Mouse (Mus musculus): ENCODE results near the gene Trim68.
"Not testable (repeated sequence)": the region's sequence is repeated elsewhere in the genome, so short reads cannot be mapped to it uniquely, and the experiment has no call there.

Trim68 gene

DNA sequence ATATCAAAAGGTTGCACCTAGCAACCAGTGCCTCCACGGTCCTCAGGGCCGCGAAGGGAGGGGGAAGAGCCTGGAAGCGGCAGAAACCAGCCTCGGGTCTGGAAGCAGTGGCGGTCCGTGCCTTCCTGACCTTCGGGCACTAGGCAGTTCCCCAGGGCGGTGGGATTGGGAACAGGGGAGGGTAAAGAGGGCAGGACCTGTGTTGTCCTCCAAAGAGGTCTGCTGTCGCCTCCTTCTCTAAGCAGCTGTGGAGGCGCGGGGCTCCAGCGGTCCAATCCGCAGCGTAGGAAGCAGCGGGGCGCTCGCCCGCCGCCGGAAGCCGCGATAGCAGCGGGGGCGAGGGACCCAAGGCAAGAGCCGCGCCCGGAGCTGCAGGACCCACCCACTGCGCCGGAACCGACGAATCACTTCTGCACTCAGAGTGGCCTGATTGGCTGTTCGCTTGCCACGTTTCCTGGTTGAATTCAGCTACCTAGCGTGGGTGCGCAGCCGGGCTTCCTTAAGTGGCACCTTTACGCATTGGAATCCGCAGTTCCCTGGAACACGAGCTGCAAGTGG is at the start of gene Trim68:
TSS of gene Trim68 (minus strand) at position 384 of the 558 bp plus-strand sequence.
- in situ Hi-C loops (cut with MboI, MseI), result no loop called here

DNA sequence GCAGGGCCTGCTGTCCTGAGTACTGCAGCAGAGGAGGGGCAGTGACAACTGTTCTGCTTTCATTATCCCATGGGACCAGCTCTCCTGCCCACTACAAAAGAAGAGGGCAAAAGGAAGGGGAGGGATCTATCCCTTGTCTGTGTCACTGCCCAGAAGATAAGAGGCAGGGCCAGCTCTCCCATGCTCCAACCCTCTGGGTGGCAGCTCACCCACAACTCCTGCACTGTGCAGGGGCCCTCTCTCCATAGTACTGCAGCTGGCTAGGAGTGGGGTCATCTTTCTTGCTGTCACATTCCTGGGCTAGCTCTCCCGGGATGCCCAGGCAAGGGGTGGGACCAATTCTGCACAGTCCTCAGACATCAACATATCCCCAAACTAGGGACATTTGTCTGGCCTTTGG is 46.7 kb upstream of the Trim68 start:
- in situ Hi-C loops (cut with MboI, MseI), result no loop called here

DNA sequence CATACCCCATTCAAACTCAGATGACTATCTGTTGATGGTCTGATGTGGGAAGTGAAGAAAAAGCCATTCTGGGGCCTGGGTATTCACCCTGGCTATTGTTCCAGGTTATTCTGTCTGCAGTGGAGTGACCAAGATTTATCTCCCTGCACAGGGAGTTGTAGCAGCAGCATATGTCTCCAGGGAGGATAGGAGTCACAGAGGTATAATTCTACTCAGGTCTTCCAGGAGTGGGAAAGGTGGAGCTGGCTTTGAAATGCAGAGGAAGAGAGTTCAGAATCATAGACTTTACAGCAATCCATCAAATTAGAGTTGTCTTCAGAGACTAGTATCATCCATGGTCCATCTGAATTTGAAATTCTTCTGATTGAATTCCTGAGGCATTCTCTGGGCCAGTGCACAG is 40.3 kb upstream of the Trim68 start, which contains the start of gene Olfr559:
TSS of gene Olfr559 (minus strand) at position 101 of the 400 bp plus-strand sequence.
- in situ Hi-C loops (cut with MboI, MseI), result no loop called here

DNA sequence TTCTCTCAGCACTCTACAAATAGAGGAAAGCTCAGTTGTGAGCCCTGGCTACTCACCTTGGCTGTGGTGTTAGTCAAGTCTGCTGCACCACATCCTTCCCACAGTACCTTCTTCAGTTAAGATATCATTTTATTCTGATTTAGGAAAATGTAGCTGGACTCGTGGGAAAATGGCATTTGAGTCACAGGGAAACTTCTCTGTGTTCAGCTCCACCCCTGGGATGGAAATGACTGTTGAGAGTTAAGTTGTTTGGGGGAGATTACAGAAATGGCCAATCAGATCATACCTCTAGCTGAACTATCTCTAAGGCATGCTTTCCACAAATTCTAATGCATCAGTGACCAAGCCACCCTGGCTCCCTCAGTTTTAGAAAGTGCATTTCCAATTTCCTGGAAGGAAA is 31.8 kb upstream of the Trim68 start, which contains the start of gene Olfr33:
TSS of gene Olfr33 (minus strand) at position 101 of the 400 bp plus-strand sequence.
- in situ Hi-C loops (cut with MboI, MseI), result no loop called here

DNA sequence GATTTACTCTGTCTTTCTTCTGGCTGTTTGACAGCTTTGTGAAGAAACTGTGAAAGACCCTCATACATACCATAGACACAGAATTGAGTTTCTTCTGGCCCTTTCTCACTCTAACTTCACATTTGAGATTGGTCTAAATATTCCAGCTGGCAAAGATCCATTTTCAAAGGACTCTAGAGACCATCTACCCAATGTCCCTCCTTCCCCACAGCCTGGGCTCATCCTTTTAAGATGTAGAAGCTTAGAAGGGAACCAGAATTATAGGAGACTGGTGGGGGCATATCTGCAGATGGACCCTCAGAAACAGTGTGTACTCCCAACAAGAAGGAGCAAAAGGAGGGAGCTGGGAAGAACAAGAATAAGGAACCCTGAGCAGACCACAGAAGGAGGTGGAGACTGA is 14.8 kb upstream of the Trim68 start, which contains the start of gene Olfr558:
TSS of gene Olfr558 (plus strand) at position 301 of the 400 bp plus-strand sequence.
- in situ Hi-C loops (cut with MboI, MseI), result loop anchor here in 1 of 2 experiments (10.0 kb wide), 1 partner anchor 223 kb away; the partner anchor contains the start of gene Olfr572

DNA sequence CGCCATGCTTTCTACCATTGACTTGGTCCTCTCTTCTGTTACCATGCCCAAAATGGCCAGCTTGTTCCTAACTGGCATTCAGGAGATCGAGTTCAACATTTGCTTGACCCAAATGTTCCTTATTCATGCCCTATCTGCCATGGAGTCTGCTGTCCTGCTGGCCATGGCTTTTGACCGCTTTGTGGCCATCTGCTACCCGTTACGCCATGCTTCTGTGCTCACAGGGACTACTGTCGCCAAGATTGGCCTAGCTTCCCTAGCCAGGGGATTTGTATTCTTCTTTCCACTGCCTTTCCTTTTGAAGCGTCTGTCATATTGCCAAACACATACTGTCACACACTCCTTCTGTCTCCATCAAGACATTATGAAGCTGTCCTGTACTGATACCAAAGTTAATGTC is 11.3 kb upstream of the Trim68 start:
- in situ Hi-C loops (cut with MboI, MseI), result no loop called here

DNA sequence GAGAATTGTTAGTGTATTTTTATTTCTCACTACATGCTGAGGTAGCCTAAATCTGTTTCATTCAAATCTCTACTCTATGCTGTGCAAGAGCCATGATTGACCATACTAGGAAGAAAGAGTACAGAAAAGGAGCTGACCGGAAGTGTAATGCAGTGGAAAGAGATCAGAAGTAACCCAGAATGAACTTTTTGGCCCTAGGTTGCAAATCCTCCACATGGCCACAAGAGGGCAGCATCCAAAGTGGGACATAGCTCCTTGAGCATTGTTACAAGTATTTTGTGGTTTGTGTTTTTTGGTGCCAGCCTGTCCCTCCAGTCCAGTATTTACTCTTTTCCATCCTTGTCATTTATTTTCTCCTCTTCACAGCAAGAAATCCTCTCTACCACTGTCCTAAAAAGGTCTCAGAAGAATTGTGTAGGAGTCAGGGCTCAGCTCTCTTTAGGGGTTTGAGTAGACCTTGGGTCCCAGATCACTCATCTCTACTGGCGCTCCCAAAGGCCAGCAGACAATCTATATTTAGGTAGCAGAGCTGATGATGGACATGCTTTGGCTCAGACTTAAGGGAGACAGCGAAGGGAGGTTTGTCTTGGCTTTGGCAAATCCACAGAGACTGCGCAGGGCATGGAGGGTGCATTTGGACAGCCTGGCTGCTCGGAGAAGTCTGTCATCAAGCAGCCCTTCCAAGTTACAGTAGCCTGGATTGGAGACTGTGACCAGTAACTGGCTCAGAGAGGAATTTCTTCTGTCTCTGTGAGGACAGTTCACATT is 8.4 kb upstream of the Trim68 start, which contains the start of gene Olfr557:
TSS of gene Olfr557 (plus strand) at position 553 of the 768 bp plus-strand sequence.
- in situ Hi-C loops (cut with MboI, MseI), result no loop called here

DNA sequence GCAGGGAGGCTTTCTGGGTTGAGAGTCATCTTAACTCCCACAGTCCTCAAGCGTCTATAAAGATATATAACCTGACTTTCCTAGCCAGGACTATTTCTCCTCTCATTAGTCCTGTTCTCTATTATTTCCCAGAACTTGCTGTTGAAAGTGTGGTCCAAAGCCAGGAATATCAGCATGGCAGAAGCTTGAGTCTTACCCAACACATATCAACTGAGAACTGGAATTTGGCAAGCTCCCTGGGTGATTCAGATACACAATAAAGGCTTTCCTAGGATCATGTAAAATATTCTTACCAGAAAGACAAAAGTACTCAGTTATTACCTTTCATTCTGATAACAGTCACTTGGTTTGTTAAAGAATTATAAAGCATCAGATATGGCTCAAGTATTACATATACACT is 5.2 kb downstream of the Trim68 start:
- in situ Hi-C loops (cut with MboI, MseI), result no loop called here

DNA sequence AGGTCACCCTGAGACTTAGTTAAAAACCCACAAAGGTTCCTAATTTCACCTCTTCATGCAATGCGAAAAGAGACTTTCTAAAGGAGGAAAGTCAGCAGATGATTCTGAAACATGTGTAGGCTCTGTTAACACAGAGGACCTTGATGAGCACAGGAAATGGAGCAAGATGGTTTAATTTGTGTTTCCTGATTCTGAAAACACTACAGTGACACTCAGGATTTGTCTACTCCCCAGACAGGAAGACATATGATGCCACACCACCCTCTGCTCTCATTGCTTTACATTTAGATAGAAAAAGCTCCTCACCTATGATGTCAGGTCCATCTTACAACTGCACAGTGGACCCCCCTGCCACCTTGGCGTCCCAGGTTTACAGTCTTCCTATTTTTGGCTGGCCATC is 10.9 kb downstream of the Trim68 start:
- in situ Hi-C loops (cut with MboI, MseI), result no loop called here

DNA sequence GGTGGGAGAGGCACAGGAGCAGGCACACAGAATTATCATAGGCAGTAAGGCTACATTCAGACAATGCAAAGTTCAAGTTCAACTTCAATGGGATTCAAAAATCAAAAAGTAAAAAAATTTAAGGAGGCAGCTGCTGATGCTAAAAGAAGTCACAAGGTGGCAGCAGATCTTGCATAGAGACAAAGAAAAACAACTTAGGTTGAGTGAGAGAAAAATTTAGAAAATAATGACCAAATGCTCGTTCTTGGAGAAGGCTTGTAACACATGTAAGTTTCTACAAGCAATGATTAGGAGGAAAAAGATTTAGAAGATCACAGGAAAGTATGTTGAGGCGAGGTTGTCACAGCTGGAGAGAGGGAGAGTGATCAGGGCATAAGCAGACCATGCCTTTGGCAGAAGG is 21.7 kb downstream of the Trim68 start:
- in situ Hi-C loops (cut with MboI, MseI), result loop anchor here in 1 of 2 experiments (10.0 kb wide), 1 partner anchor 259 kb away; the partner anchor contains the start of gene Olfr572

DNA sequence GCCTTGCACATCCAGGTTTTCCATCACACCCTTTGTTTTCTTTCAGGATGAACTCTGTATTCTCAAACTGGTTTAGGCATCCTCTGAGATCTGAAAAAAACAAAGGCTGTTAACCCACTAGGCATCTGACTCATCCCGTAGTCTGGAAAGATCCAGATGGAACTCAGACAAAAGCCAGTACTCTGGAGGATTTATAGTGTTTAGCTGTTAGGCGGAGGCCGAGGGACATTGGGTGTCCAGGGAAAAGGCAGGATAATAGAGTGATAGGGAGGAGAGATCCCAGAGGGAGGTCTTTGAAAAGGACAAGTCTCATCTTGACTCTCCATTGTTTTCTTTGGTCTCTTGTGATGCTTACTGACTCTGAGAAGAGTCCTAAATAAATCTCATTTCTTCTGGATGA is 22.5 kb downstream of the Trim68 start, which contains the start of gene Olfr556:
TSS of gene Olfr556 (plus strand) at position 301 of the 400 bp plus-strand sequence.
- in situ Hi-C loops (cut with MboI, MseI), result loop anchor here in 1 of 2 experiments (10.0 kb wide), 1 partner anchor 260 kb away; the partner anchor contains the start of gene Olfr572

DNA sequence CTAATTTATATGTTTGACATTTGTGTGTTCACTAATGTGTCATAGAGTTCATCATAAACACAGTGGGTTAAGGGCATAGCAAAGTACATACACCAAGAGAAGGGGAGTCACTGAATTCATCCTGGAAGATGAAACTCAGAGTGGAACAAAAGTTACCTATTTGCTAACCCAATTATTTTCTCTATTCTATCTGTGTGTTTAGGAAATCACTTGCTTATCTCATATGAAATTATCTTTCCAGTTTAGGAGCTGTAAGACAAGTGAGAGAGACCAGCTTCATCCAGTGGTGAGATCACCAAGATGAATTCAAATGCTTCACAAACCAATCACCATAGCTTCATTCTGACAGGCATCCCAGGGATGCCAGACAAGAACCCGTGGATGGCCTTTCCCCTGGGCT is 28.6 kb downstream of the Trim68 start, which contains the start of gene Olfr555:
TSS of gene Olfr555 (plus strand) at position 301 of the 400 bp plus-strand sequence.
- in situ Hi-C loops (cut with MboI, MseI), result loop anchor here in 1 of 2 experiments (10.0 kb wide), 1 partner anchor 596 kb away; the partner anchor contains the start of gene Usp17ld

DNA sequence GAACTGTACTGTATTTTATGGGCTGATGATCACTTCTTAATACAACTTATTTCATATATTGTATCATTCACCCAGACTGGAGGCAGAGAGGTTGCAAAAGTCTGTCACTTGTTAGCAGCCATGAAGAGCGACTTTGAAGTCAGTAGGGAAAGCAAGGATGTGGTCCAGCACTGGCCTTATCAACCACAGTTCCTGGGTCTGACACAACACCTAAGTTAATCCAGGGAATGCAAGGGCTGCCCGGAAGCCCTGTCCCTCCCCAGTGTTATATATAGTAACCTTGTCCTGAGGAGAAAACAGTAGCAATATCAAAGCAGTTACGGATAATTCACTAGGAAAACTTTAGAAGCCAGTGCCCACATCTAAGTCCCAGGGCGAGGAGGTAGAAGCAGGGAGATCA is 42.2 kb downstream of the Trim68 start:
- in situ Hi-C loops (cut with MboI, MseI), result not testable (repeated sequence)

DNA sequence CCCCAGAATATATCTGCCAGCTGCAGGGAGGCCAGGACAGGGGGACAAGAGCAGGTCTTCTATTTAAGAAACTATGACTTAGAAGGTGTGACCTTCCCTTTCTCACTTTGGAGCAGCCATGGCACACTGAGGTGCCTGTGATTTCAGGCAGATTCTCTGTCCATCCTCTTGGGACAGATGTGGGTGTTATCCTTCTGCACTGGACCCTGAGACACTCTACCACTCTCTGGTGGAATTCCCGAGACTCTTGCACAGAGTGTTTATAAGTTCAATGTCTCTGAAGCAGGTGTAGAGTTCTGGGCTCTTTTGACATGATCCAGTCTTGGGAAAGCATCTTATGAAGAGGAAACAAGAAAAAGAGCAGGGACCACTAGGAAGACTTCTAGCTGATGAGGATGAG is 49.0 kb downstream of the Trim68 start, which contains the start of gene Olfr554:
TSS of gene Olfr554 (plus strand) at position 301 of the 400 bp plus-strand sequence.
- in situ Hi-C loops (cut with MboI, MseI), result loop anchor here (5.0 kb wide), 1 partner anchor 126 kb away; no protein-coding TSS in a partner anchor

DNA sequence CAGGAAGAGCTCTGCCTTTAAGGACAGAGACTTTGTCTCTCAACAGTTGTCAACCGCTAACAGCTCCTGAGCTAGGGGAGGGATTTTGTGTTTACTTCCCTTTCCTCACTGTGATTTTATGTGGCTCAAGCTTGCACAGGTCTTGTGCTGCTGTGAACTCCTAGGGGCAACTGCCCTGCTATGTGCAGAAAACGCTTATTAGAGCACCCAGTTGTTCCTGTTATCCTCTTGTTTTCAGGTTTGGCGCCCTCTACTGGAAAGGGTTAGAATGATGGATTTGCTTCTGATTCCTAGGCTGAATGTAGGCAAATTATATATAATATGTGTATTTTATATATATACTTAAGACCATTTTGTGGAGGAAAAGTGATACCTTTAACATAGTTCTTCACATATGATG is 50.5 kb downstream of the Trim68 start:
- in situ Hi-C loops (cut with MboI, MseI), result loop anchor here (5.0 kb wide), 1 partner anchor 124 kb away; no protein-coding TSS in a partner anchor

Measured in T-helper 17 cell (primary cell).